Mouse (Mus musculus): ENCODE data around the gene Wdr20.

DNA sequence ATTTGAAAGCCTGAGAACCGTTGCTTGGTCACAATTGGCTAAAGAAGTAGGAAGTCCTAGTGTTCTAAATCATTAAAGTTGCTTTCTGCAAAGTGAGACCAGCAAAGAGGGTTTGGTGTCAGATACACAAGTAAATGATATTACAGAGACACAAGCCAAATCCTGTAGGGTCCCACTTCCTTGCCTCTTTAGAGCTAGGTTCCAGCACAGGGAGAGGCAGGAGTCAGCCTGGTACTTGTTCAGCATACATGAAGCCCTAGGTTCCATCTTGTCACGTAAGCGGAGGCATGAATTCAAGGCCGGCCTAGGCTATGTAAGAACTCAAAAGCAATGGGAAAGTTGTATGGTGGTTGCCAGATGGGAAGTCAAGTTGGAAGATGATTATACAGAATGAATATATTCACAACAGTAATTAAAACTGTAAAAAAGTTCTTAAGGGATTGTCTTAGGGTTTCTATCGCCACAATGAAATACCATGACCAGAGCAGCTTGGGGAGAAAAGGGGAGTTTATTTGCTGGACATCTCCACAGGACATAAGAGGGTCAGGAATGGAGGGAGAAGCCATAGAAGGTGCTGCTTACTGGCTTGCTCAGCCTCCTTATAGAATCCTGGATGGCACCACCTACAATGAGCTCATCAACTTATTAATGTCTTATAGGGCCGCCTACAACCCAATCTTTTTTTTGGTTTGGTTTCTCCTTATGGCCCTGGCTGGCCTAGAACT, 47.7 kb upstream of the Wdr20 start:
- TF ChIP-seq POLR2A (IDR thresholded peaks at IDR 0.05; ENCODE audit: control insufficient read depth, extremely low read depth, insufficient read depth, low read length, poor library complexity) (no peak), CTCF (IDR thresholded peaks at IDR 0.05; ENCODE audit: borderline replicate concordance, control insufficient read depth, extremely low read depth, insufficient read depth, low read length, poor library complexity) (no peak)

All from thymus, adult 2 months (tissue).